Mouse (Mus musculus) thymus, adult 2 months (tissue): Measurements from ENCODE around the gene Them7. TPM values are rescaled to one million over a fixed set of nuclear protein-coding genes. Genes with fewer than 3 reads are reported as not detected.

Source experiments
- DNase-seq: peaks from one replicate; pipeline ENCODE4 v3.0.0; 2021
- H3K27ac ChIP-seq: fragments of 200-500 bp; 2 replicates; pipeline ENCODE4 v1.5.1; 2012; ENCODE audit warnings: low read length, control low read depth; ENCODE audit not compliant: control insufficient read depth, insufficient read depth
- H3K27me3 ChIP-seq: fragments of 200-500 bp; 2 replicates; pipeline ENCODE4 v1.6.1; 2012; ENCODE audit warnings: mild to moderate bottlenecking, low read length, moderate library complexity, mixed read lengths; ENCODE audit not compliant: control insufficient read depth, insufficient read depth
- H3K36me3 ChIP-seq: fragments of 200-500 bp; 2 replicates; pipeline ENCODE4 v1.6.1; 2012; ENCODE audit warnings: mild to moderate bottlenecking, low read length, moderate library complexity; ENCODE audit not compliant: control insufficient read depth, insufficient read depth
- H3K4me1 ChIP-seq: fragments of 200-500 bp; replicated peaks from 2 replicates; pipeline ENCODE4 v1.6.1; 2012; ENCODE audit warnings: low read length; ENCODE audit not compliant: control insufficient read depth, insufficient read depth
- H3K4me3 ChIP-seq: fragments of 200-500 bp; 2 replicates; pipeline ENCODE4 v1.5.1; 2012; ENCODE audit warnings: mild to moderate bottlenecking, low read length, control low read depth, moderate library complexity; ENCODE audit not compliant: control insufficient read depth, insufficient read depth
- CTCF ChIP-seq: fragments of 200-500 bp; IDR thresholded peaks from 2 replicates; pipeline ENCODE4 v1.5.1; 2012; ENCODE audit warnings: mild to moderate bottlenecking, control low read depth, low read length, moderate library complexity, borderline replicate concordance; ENCODE audit not compliant: control insufficient read depth, poor library complexity, insufficient read depth; ENCODE audit errors: extremely low read depth
- POLR2A ChIP-seq: fragments of 200-500 bp; IDR thresholded peaks from 2 replicates; pipeline ENCODE4 v1.6.1; 2012; ENCODE audit warnings: mild to moderate bottlenecking, low read length, control low read depth, moderate library complexity; ENCODE audit not compliant: control insufficient read depth, poor library complexity, insufficient read depth; ENCODE audit errors: extremely low read depth
- WGBS: fragments of 180-500 bp; shearing (Covaris S2); methylation state at CpG from one replicate; pipeline ENCODE4 v1.1.7; 2018; 5-methylcytosine and 5-hydroxymethylcytosine counted together
- polyA plus RNA-seq: library from polyadenylated mRNA; depleted of rRNA; stranded (reverse); fragments of >200 nt; gene quantifications from 2 replicates; pipeline ENCODE4 v1.2.3, GENCODE M21; 2012

The Them7 gene
- polyA plus RNA-seq, 1 experiment = 0.94 TPM

- 99% methylated on average over 9 of the region's 9 CpGs for WGBS
- DNase-seq = no peak
- no peak for TF ChIP-seq CTCF
- no peak for TF ChIP-seq POLR2A
- peaks cover 7% of the 10 kb centered on the region for H3K4me1 ChIP-seq
- no peaks in the 10 kb centered on the region for H3K27me3 ChIP-seq
- no peak overlapping the region for H3K4me3 ChIP-seq
- H3K27ac ChIP-seq = no peak overlapping the region
- H3K36me3 ChIP-seq = no peaks in the 10 kb centered on the region
Measured at GRCm38 (mm10) chr2:105396066-105396465, 171.9 kb downstream of the Them7 start.

GRCm38 (mm10) chr2:105397446-105398211 lies 173.5 kb downstream of the Them7 start:
- no peak overlapping the region for H3K27ac ChIP-seq
- 61% methylated on average over 5 of the region's 5 CpGs for WGBS
- no peaks in the 10 kb centered on the region for H3K27me3 ChIP-seq
- 0 out of 2 replicates have a peak overlapping the region, but pooled peaks have one; percentile 9 for H3K4me3 ChIP-seq
- no peak for TF ChIP-seq CTCF
- TF ChIP-seq POLR2A = no peak
- peaks cover 12% of the 10 kb centered on the region for H3K4me1 ChIP-seq
- no peaks in the 10 kb centered on the region for H3K36me3 ChIP-seq
- DNase-seq = no peak

GRCm38 (mm10) chr2:105398636-105399084 lies 174.5 kb downstream of the Them7 start:
- TF ChIP-seq CTCF (0 out of 2 replicates have a peak, but pooled peaks have one; percentile 2), POLR2A (no peak)
- Histone ChIP-seq H3K27ac (no peak overlapping the region), H3K4me3 (peak overlapping the region; percentile 76), H3K4me1 (peaks cover 12% of the 10 kb centered on the region), H3K27me3 (no peaks in the 10 kb centered on the region), H3K36me3 (no peaks in the 10 kb centered on the region)
- DNase-seq = peak; percentile 36
- WGBS = under 1% methylated on average over 31 of the region's 31 CpGs

GRCm38 (mm10) chr2:105399085-105399891 lies 175.2 kb downstream of the Them7 start, which contains the start of gene Rcn1:
Gene Rcn1, minus strand, starts transcription at chr2:105399319.
- H3K4me3 ChIP-seq = peak within 1 kb of the TSS; percentile 76
- no peaks in the 10 kb centered on the region for H3K27me3 ChIP-seq
- peak within 1 kb of the TSS; percentile 26; the same call in 1 of the 2 replicates for H3K27ac ChIP-seq
- H3K36me3 ChIP-seq = no peaks in the 10 kb centered on the region
- H3K4me1 ChIP-seq = peaks cover 12% of the 10 kb centered on the region
- TF ChIP-seq CTCF (no peak), POLR2A (peak; percentile 52; the same call in 1 of the 2 replicates)
- DNase-seq = peak; percentile 74
- under 1% methylated on average over 57 of the region's 57 CpGs for WGBS

- Histone ChIP-seq H3K27ac (no peak overlapping the region), H3K27me3 (no peaks in the 10 kb centered on the region), H3K4me1 (peaks cover 12% of the 10 kb centered on the region), H3K4me3 (no peak overlapping the region), H3K36me3 (no peaks in the 10 kb centered on the region)
- TF ChIP-seq CTCF (no peak), POLR2A (no peak)
- no peak for DNase-seq
- WGBS = 93% methylated on average over 4 of the region's 4 CpGs
Measured at GRCm38 (mm10) chr2:105400558-105400957, 176.4 kb downstream of the Them7 start.

GRCm38 (mm10) chr2:105402180-105402579 lies 178.1 kb downstream of the Them7 start:
- H3K27ac ChIP-seq = no peak overlapping the region
- peaks cover 12% of the 10 kb centered on the region for H3K4me1 ChIP-seq
- H3K27me3 ChIP-seq = no peaks in the 10 kb centered on the region
- 22% methylated on average over 2 of the region's 2 CpGs for WGBS
- H3K36me3 ChIP-seq = no peaks in the 10 kb centered on the region
- DNase-seq = no peak
- H3K4me3 ChIP-seq = no peak overlapping the region
- TF ChIP-seq POLR2A (no peak), CTCF (no peak)
